Mouse (Mus musculus) midbrain, embryonic 14.5 days (tissue): ENCODE data around the gene Thbd. TPM values are rescaled to one million over a fixed set of nuclear protein-coding genes. Genes with fewer than 3 reads are reported as not detected.

Experiments used
- ATAC-seq: fragments of 200-750 bp; cut with Nextera tagmentation; 2 replicates; pipeline ENCODE4 v1.8.0; 2017; ENCODE audit warnings: moderate number of reproducible peaks, moderate library complexity; ENCODE audit not compliant: low FRiP score, low TSS enrichment
- DNase-seq: peaks from one replicate; pipeline ENCODE4 v3.0.0-alpha.2; 2015
- H3K27ac ChIP-seq: fragments of 300-500 bp; sonication (generic); replicated peaks from 2 replicates; pipeline ENCODE4 v1.5.1; 2014; ENCODE audit warnings: mild to moderate bottlenecking, low read depth, low read length, moderate library complexity
- H3K27me3 ChIP-seq: fragments of 300-500 bp; sonication (generic); 2 replicates; pipeline ENCODE4 v1.6.1; 2014; ENCODE audit warnings: low read length, control low read depth, mixed read lengths; ENCODE audit not compliant: control insufficient read depth, insufficient read depth
- H3K36me3 ChIP-seq: fragments of 300-500 bp; sonication (generic); 2 replicates; pipeline ENCODE4 v1.6.1; 2014; ENCODE audit warnings: low read length, control low read depth; ENCODE audit not compliant: control insufficient read depth, insufficient read depth
- H3K4me1 ChIP-seq: fragments of 300-500 bp; sonication (generic); 2 replicates; pipeline ENCODE4 v1.6.1; 2014; ENCODE audit warnings: mild to moderate bottlenecking, antibody characterized with exemption, low read length, control low read depth; ENCODE audit not compliant: control insufficient read depth, insufficient read depth
- H3K4me2 ChIP-seq: fragments of 300-500 bp; sonication (generic); 2 replicates; pipeline ENCODE4 v1.6.1; 2014; ENCODE audit warnings: mild to moderate bottlenecking, low read length, moderate library complexity
- H3K4me3 ChIP-seq: fragments of 300-500 bp; sonication (generic); replicated peaks from 2 replicates; pipeline ENCODE4 v1.5.1; 2014; ENCODE audit warnings: low read depth, low read length
- H3K9ac ChIP-seq: fragments of 300-500 bp; sonication (generic); replicated peaks from 2 replicates; pipeline ENCODE4 v1.6.1; 2014; ENCODE audit warnings: mild to moderate bottlenecking, low read length, moderate library complexity
- H3K9me3 ChIP-seq: fragments of 300-500 bp; sonication (generic); 2 replicates; pipeline ENCODE4 v1.6.1; 2016; ENCODE audit warnings: low read length, control low read depth, mixed read lengths; ENCODE audit not compliant: control insufficient read depth
- WGBS: fragments of 180-500 bp; shearing (Covaris S2); extraction: QIAGEN DNeasy Blood & Tissue Kit; methylation state at CpG from one replicate; pipeline ENCODE4 v1.1.7; 2014; 5-methylcytosine and 5-hydroxymethylcytosine counted together
- polyA plus RNA-seq: library from polyadenylated mRNA; unstranded; fragments of >200 nt; fragmentation: Nextera tagmentation; extraction: Ambion mirVana; gene quantifications from 2 replicates; pipeline ENCODE4 v1.2.1, GENCODE M21; 2014

The Thbd gene
- polyA plus RNA-seq, 1 experiment from 2014 or later: 5.4 TPM

- WGBS: 88% methylated on average over 1 of the region's 1 CpGs
- Histone ChIP-seq H3K4me3 (no peak overlapping the region), H3K4me1 (no peaks in the 10 kb centered on the region), H3K27ac (no peak overlapping the region), H3K9ac (no peak overlapping the region), H3K27me3 (no peaks in the 10 kb centered on the region), H3K36me3 (no peaks in the 10 kb centered on the region), H3K9me3 (no peaks in the 10 kb centered on the region), H3K4me2 (no peak overlapping the region)
- ATAC-seq (no peak), DNase-seq (no peak)
Observed at GRCm38 (mm10) chr2:148444472-148444871, 36.5 kb upstream of the Thbd start.

- 67% methylated on average over 13 of the region's 13 CpGs for WGBS
- Histone ChIP-seq H3K36me3 (no peaks in the 10 kb centered on the region), H3K9me3 (no peaks in the 10 kb centered on the region), H3K27me3 (no peaks in the 10 kb centered on the region), H3K9ac (no peak within 1 kb of the TSS; the same call in 1 of the 2 replicates), H3K27ac (no peak within 1 kb of the TSS), H3K4me3 (no peak within 1 kb of the TSS), H3K4me2 (no peak within 1 kb of the TSS), H3K4me1 (no peaks in the 10 kb centered on the region)
- DNase-seq (no peak), ATAC-seq (no peak)
Observed at GRCm38 (mm10) chr2:148443249-148443958, 35.4 kb upstream of the Thbd start, which contains the start of gene Cd93. Cd93 (minus strand) TSS chr2:148443563.

- Histone ChIP-seq H3K9me3 (no peaks in the 10 kb centered on the region), H3K27me3 (no peaks in the 10 kb centered on the region), H3K36me3 (no peaks in the 10 kb centered on the region), H3K9ac (no peak overlapping the region), H3K4me1 (no peaks in the 10 kb centered on the region), H3K27ac (no peak overlapping the region), H3K4me3 (no peak overlapping the region), H3K4me2 (no peak overlapping the region)
- 93% methylated on average over 4 of the region's 4 CpGs for WGBS
- ATAC-seq (no peak), DNase-seq (no peak)
Observed at GRCm38 (mm10) chr2:148442710-148443109, 34.7 kb upstream of the Thbd start.

- ATAC-seq (no peak; the same call in 1 of the 2 replicates), DNase-seq (no peak)
- no peaks in the 10 kb centered on the region for H3K36me3 ChIP-seq
- H3K27me3 ChIP-seq: no peaks in the 10 kb centered on the region
- no peak overlapping the region for H3K4me2 ChIP-seq
- no peaks in the 10 kb centered on the region for H3K9me3 ChIP-seq
- H3K4me1 ChIP-seq: no peaks in the 10 kb centered on the region
- 89% methylated on average over 4 of the region's 4 CpGs for WGBS
- H3K9ac ChIP-seq: no peak overlapping the region
- H3K27ac ChIP-seq: no peak overlapping the region
- H3K4me3 ChIP-seq: no peak overlapping the region
Observed at GRCm38 (mm10) chr2:148442172-148442571, 34.2 kb upstream of the Thbd start.

- Histone ChIP-seq H3K4me3 (no peak overlapping the region), H3K4me2 (no peak overlapping the region)
- 91% methylated on average over 10 of the region's 10 CpGs for WGBS
Observed at GRCm38 (mm10) chr2:148441421-148441820, 33.4 kb upstream of the Thbd start.

GRCm38 (mm10) chr2:148439691-148440276 is 31.8 kb upstream of the Thbd start:
- Histone ChIP-seq H3K36me3 (no peaks in the 10 kb centered on the region), H3K27ac (no peak overlapping the region), H3K4me1 (no peaks in the 10 kb centered on the region), H3K4me3 (no peak overlapping the region), H3K27me3 (no peaks in the 10 kb centered on the region), H3K4me2 (no peak overlapping the region), H3K9me3 (no peaks in the 10 kb centered on the region), H3K9ac (no peak overlapping the region)
- no peak for DNase-seq
- 79% methylated on average over 3 of the region's 3 CpGs for WGBS
- ATAC-seq: no peak

More at GRCm38 (mm10) chr2:148441421-148441820, 33.4 kb upstream of the Thbd start:
- DNase-seq (no peak), ATAC-seq (no peak)
- Histone ChIP-seq H3K4me1 (no peaks in the 10 kb centered on the region), H3K27ac (no peak overlapping the region), H3K36me3 (no peaks in the 10 kb centered on the region), H3K9ac (no peak overlapping the region), H3K9me3 (no peaks in the 10 kb centered on the region), H3K27me3 (no peaks in the 10 kb centered on the region)

- ATAC-seq (no peak), DNase-seq (no peak)
- no peaks in the 10 kb centered on the region for H3K36me3 ChIP-seq
- H3K4me2 ChIP-seq: no peak overlapping the region
- H3K9ac ChIP-seq: no peak overlapping the region
- H3K4me3 ChIP-seq: no peak overlapping the region
- H3K27me3 ChIP-seq: no peaks in the 10 kb centered on the region
- no peak overlapping the region for H3K27ac ChIP-seq
- WGBS: 45% methylated on average over 3 of the region's 3 CpGs
- H3K4me1 ChIP-seq: no peaks in the 10 kb centered on the region
- H3K9me3 ChIP-seq: no peaks in the 10 kb centered on the region
Observed at GRCm38 (mm10) chr2:148436285-148436684, 28.3 kb upstream of the Thbd start.

- Histone ChIP-seq H3K36me3 (no peaks in the 10 kb centered on the region), H3K4me2 (no peak overlapping the region), H3K27ac (no peak overlapping the region), H3K4me3 (no peak overlapping the region), H3K4me1 (no peaks in the 10 kb centered on the region), H3K9me3 (no peaks in the 10 kb centered on the region), H3K27me3 (no peaks in the 10 kb centered on the region), H3K9ac (no peak overlapping the region)
- no peak for DNase-seq
- ATAC-seq: no peak
- 82% methylated on average over 2 of the region's 2 CpGs for whole genome bisulfite sequencing
Observed at GRCm38 (mm10) chr2:148432346-148432745, 24.4 kb upstream of the Thbd start.

- H3K4me2 ChIP-seq: no peak overlapping the region
- no peak overlapping the region for H3K9ac ChIP-seq
- 82% methylated on average over 4 of the region's 4 CpGs for WGBS
- H3K36me3 ChIP-seq: no peaks in the 10 kb centered on the region
- no peaks in the 10 kb centered on the region for H3K4me1 ChIP-seq
- H3K9me3 ChIP-seq: no peaks in the 10 kb centered on the region
- no peak overlapping the region for H3K27ac ChIP-seq
- no peak overlapping the region for H3K4me3 ChIP-seq
- no peak for DNase-seq
- H3K27me3 ChIP-seq: no peaks in the 10 kb centered on the region
- ATAC-seq: no peak
Observed at GRCm38 (mm10) chr2:148430941-148431340, 23.0 kb upstream of the Thbd start.
